Mouse (Mus musculus) gastrocnemius, adult 18-20 months (tissue): ENCODE results near the gene Phactr4. TPM values are rescaled to one million over a fixed set of nuclear protein-coding genes. Genes with fewer than 3 reads are reported as not detected.
A peak's percentile ranks its signal among the peaks of the same experiment; 100 is the strongest.

ENCODE experiments used
- DNase-seq: peaks from one replicate; pipeline ENCODE4 v3.0.0; 2021; ENCODE audit warnings: low spot score
- long read RNA-seq, 2 experiments: library from polyadenylated mRNA; stranded (forward); transcript quantifications; one replicate each; pipeline ENCODE4 v2.0.0; 2021
- total RNA-seq, 2 experiments: library from RNA; stranded (reverse); gene quantifications; 2 replicates each; pipeline ENCODE4 v1.2.3; 2021

Gene Phactr4
- 10 to 100 TPM; 12.8 to 13.7 TPM for total RNA-seq
- long read RNA-seq, experiment 1, full-length matches to known transcripts, result 3 of 3 reads
- long read RNA-seq, experiment 1, partial matches to known transcripts, result 0 of 3 reads
- long read RNA-seq, experiment 1, other reads (novel, unspliced or antisense), result 0 of 3 reads
- long read RNA-seq, experiment 2, full-length matches to known transcripts, result 5 of 7 reads
- long read RNA-seq, experiment 2, partial matches to known transcripts, result 0 of 7 reads
- long read RNA-seq, experiment 2, other reads (novel, unspliced or antisense), result 2 of 7 reads

DNA sequence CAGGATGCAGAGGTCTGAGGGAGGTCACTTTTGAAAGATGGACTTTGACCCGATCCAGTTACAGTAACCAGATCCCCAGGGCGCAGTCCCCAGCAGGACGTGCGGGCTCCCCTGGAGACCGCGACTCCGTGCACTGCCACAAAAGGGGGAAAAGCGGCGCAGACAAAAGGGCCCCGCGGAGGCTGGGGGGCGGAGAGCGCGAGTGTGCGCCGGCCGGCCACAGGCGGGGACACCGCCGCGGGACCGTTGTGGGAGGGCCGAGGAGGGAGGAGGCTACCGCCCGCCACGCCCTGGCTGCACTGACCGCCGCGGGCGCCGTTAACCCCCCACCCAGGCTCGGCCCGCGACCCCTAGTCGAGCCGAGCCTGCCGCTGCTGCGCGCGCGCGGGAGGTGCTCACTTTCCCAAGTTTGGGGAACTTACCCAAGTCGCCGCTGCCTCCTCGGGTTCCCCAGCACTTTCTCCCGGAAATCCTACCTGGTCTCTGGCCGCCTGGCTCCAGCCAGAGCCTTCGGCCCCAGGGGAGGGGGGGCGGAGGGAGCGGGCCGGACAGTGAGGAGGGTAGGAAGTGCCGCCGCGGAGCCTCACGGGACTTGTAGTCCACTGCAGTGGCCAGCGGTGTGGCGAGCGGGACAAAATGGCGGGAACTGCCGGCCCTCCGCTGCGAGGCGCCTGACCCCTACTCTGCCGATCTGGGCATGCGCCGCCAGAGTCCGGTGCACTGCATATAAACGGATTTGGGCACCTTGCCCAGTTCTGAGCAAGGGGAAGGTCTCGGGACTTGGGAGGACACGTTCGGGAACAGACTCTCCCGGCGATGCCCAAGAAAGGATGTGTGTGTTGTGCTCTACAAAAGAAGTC, at the start of gene Phactr4:
Gene Phactr4, minus strand, starts transcription at position 567 of the 860 bp plus-strand sequence.
- DNase-seq, result peak; percentile 97

- no peak for DNase-seq
Measured at GRCm38 (mm10) chr4:132469873-132470272, 47.6 kb upstream of the Phactr4 start.

GRCm38 (mm10) chr4:132464255-132464613, 41.9 kb upstream of the Phactr4 start:
- DNase-seq, result no peak

GRCm38 (mm10) chr4:132463430-132464254, 41.4 kb upstream of the Phactr4 start, which contains the start of gene Med18:
Med18 (minus strand) TSS chr4:132463921.
- DNase-seq, result peak; percentile 94

- DNase-seq, result no peak
Measured at GRCm38 (mm10) chr4:132462836-132463235, 40.5 kb upstream of the Phactr4 start.

DNA sequence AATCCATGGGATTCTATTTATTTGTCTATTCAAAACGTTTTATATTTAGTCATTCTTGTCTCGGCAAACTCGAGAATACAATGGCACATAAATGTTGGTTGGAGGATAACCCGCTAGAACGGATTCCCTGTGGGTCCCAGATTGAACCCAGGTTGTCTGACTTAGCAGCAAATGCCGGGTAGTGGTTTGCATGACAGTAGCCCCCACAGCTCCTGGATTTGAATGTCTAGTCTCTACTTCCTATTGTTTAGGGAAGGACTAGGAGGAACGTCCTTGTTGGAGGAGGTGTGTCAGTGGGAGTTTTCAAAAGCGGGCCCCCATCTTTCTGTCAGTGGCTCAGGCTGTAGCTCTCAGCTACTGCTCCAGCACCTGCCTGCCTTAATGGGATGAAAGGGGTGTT, 37.9 kb upstream of the Phactr4 start:
- no peak for DNase-seq

DNA sequence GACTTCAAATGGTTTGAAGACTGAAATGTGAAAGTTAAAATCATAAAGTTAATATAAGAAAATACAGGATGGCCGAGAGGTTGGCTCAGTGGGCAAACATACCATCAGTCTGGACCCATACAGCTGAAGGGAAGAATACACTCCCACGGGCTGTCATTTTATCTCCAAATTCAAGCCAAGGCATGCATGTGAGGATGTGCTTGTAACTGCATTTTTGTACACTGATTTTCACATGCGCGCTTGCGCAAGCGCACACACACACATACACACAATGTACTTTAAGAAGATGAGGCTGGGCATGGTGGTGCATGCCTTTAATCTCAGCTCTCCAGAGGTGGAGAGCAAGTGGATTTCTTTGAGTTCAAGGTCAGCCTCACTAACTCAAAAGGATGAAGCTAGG, 33.3 kb upstream of the Phactr4 start:
- DNase-seq, result no peak

- DNase-seq, result no peak
Measured at GRCm38 (mm10) chr4:132455146-132455545, 32.9 kb upstream of the Phactr4 start.

GRCm38 (mm10) chr4:132454216-132454615, 31.9 kb upstream of the Phactr4 start:
- no peak for DNase-seq

DNA sequence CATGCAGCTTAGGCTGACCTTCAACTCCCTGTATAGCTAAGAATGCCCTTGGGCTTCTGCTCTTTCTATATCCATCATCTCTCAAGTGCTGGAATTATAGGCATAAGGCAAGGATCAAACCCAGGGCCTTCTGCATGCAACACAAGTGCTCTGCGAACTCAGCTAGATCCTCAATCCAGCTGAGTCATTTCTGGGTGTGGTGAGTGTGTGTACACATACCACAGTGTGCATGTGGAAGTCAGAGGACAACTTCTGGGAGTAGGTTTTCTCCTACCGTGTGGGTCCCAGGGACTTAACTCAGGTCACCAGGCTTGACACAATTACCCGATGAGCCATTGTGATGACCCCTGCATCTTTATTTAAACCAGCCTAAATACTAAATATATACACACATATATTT, 27.5 kb upstream of the Phactr4 start:
- DNase-seq, result no peak

- no peak for DNase-seq
Measured at GRCm38 (mm10) chr4:132446105-132446504, 23.8 kb upstream of the Phactr4 start.

DNA sequence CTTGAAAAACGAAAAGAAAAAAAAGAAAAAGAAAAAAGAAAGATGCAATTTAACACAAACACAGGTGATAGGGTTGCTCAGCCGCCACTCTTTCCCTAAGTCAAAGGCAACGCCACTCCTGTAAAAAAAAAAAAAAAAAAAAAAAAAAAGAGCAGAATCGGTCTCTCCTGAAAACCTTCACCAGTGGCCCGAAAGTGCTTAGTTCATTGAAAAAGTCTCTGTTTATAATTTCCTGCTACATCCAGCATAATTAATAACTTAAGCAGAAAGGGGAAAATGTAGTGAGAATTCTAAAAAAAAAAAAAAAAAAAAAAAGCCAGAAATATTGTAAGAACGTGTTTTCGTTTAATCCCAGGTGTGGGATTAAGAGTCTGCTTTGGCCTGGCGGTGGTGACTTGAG, 22.2 kb upstream of the Phactr4 start:
- DNase-seq, result no peak

GRCm38 (mm10) chr4:132437857-132438256, 15.6 kb upstream of the Phactr4 start:
- DNase-seq, result no peak

DNA sequence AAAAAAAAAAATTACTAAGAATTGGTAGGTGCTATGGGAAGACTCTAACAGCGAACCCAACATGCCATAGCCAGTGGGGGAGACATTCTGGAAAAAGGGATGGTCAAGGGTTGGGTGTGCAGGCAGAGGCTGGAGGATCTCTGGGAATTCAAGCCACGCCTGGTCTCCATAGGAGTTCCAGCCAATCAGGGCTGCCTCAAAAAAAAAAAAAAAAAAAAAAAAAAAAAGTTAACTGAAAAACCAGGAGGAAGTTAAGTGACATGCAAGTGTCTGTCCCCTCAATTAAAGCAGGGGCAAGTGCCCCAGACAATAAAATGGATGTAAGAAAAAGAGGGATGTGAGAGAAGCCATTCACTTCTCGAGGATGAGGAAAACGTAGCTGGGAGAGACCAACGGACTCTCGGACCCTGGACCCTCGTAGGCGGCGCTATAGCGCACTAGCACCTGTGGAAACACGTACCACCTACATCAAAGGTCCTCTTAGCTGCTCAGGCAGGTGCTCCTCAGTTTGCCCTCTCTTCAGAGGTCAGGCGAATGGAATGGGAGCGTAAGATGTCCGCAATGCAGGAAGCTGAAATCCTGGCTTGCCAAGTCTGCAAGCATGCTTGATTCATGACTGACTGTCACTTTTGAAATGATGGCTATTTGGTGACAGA, 10.6 kb upstream of the Phactr4 start:
- no peak for DNase-seq

DNA sequence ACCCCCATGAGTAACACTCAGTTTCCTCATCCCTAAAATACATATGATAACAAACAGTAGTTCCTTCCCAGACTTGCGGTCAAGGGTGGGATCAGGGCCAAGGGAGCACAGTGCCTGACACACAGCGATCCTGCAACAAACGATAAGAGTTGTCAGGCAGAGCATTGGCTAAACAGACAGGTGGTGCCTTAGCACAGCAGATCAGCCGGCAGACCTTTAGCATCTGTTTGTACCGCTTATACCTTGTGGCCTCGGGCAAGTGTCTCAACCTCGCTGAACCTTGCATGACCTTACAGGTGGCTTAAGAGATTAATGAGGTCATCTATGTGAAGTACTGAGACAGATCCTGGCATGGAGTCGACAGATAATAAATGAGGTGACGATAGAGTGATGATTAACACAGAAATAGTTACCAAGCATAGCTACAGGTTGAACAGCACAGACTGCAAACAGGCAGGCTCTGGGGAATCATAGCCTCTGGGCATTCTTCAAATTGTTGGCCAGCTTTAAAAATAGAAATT, 5.8 kb upstream of the Phactr4 start:
- DNase-seq, result no peak

DNA sequence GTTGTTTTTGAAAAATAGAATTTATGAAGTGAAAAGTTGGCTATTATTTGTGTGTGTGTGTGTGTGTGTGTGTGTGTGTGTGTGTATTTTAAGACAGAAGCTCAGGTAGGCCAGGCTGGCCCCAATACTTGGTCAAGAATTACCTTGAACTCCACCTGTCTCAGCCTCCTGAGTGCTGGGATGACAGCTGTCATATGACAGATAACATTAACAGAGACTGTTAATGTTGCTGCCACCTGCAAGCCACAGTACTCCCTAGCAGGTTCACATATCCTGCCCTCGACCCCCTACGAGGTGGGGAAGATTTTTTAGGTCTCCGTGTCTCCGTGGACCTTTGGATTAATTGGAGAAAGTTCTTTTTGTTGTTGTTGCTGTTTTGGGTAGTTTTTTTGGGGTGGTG, 5.2 kb upstream of the Phactr4 start:
- no peak for DNase-seq

DNA sequence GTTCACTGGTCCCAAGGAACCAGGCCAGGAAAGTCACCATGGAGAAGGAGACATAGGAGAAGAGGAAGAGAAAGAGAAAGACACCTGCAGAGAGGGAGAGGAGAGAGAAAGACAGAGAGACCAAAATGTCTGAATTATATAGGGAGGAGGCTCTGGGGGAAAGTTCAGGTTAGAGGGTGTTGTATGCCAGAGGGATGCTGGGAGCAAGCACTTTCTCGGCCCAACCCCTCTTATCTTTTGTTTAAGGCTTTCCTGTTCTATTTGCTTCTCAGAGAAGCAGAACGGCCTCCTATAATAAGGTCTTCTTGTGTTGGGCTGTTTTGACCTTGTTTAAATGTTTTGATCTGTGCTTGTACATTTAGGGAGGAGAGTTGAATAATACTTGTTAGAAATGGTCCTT, 3.7 kb upstream of the Phactr4 start:
- no peak for DNase-seq

DNA sequence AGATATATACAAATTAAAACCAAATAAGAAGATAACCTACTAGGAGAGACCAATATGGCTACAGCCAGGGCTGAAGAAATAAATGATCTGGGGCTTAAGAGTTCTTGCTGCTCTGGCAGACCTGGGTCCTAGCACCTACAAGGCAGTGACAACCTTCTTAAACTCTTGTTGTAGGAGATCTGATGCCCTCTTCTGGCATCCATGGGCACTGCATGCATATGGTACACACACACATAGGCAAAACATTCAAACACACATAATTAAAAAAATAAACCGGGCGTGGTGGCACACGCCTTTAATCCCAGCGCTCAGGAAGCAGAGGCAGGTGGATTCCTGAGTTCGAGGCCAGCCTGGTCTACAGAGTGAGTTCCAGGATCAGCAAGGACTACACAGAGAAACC, 2.5 kb upstream of the Phactr4 start:
- DNase-seq, result no peak

DNA sequence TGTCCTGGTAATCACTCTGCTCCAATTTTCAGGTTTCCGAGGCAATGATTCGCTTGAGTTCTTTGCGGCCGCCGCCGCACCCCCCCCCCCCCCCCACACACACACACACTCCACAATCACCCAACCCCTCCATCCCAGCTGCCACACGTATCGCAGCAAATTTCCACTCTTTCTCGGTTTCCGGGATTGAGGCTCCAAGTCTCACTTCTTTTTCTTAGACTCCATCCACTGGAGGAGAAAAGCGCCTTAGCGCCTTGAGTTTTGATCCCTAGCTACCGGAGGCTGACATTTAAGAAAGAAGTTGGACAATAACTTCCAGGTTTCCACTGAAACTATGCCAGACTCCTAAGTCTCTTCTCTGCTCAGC, 750 bp downstream of the Phactr4 start:
- DNase-seq, result no peak

GRCm38 (mm10) chr4:132420471-132420870, 1.8 kb downstream of the Phactr4 start:
- no peak for DNase-seq

GRCm38 (mm10) chr4:132415966-132416365, 6.3 kb downstream of the Phactr4 start:
- no peak for DNase-seq
